Mouse (Mus musculus): ENCODE measurements around the gene Rab34. TPM values are rescaled to one million over a fixed set of nuclear protein-coding genes. Genes with fewer than 3 reads are reported as not detected.
"Not testable (repeated sequence)": the region's sequence is repeated elsewhere in the genome, so short reads cannot be mapped to it uniquely, and the experiment has no call there.

Gene Rab34
- polyA plus RNA-seq, 1 experiment from 2014 or later = 75.3 TPM

DNA sequence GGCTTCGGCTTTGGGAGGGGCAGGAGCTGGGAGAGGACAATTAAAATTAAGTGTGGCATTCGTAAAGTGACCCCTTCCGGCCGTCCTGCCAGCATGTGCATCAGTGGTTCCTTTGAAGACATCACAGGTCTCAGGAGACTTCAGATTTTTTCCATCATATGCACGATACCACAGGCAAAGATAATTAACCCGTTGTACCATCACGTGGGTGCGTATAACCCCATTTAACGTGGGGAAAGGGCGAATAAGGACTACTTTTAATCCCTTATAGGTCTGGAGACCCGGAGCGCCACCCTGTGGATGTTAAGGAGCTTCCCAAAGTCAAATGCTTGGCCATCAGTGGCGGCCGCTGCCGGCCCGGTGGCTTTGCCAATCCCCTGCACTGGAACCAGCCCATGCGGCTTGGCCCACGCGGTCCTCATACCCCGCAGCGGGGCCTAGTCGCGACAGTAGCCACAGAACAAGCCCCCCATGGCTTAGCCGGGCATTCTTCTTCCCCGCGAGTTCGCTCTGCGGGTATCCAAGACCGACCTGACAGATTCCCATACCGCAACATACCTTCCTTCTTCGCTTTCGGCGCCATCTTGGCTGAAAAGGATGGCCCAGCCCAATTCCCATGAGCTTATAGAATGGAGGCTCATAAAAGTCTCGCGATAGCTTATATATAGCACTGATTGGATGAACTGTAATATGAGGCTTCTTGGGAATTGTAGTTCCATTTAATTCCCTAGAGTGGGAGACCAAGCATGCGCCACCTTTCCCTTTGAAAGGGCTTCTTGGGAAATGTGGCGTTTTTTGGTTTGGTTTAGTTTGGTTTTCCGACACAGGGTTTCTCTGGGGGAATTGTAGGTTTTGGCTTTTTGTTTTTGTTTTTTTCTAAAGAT is 5.0 kb upstream of the Rab34 start, which contains the start of gene Rpl23a:
TSS of gene Rpl23a (minus strand) at position 624 of the 884 bp plus-strand sequence.
- Histone ChIP-seq H3K36me3 (ENCODE audit: control insufficient read depth, insufficient read depth, low read length) (peaks cover 7% of the 10 kb centered on the region; the same call in 1 of the 2 replicates), H3K9ac (ENCODE audit: low read length) (peak within 1 kb of the TSS; percentile 87), H3K4me1 (ENCODE audit: control insufficient read depth, insufficient read depth, low read length) (peaks cover 19% of the 10 kb centered on the region), H3K4me2 (ENCODE audit: low read depth) (peak within 1 kb of the TSS; percentile 61), H3K27ac (ENCODE audit: low read depth, low read length) (peak within 1 kb of the TSS; percentile 89), H3K9me3 (ENCODE audit: control insufficient read depth, low read length) (no peaks in the 10 kb centered on the region), H3K27me3 (ENCODE audit: control insufficient read depth, insufficient read depth, low read length) (no peaks in the 10 kb centered on the region), H3K4me3 (ENCODE audit: low read depth, low read length) (peak within 1 kb of the TSS; percentile 85)
- ATAC-seq (ENCODE audit: insufficient read depth, low FRiP score, low TSS enrichment) (peak; percentile 85), DNase-seq (ENCODE audit: low spot score) (peak; percentile 87)
- under 1% methylated on average over 38 of the region's 38 CpGs for WGBS

DNA sequence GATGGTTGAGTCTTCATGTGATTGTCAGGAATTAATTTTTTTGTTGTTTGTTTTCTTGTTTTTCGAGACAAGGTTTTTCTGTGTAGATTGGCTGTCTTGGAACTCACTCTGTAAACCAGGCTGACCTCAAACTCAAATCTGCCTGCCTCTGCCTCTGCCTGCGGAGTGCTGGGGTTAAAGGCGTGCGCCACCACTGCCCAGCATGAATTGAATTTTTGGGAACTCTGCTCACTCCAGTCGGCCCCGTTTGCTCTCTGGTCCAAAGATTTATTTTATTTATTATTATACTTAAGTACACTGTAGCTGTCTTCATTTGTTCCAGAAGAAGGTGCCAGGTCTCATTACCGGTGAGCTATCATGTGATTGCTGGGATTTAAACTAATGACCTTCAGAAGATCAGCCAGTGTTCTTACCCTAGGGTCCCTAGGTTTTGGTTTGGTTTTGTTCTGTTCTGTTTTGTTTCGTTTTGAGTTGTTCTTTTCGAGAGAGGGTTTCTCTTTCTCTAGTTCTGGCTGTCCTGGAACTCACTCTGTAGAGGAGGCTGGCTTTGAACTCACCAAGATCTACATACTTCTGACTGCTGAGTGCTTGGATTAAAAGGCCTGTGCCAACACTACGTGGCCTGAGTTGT is 4.2 kb upstream of the Rab34 start:
- H3K27me3 ChIP-seq (ENCODE audit: control insufficient read depth, insufficient read depth, low read length) = no peaks in the 10 kb centered on the region
- ATAC-seq (ENCODE audit: insufficient read depth, low FRiP score, low TSS enrichment) = 0 out of 2 replicates have a peak, but pooled peaks have one; percentile 8
- H3K9me3 ChIP-seq (ENCODE audit: control insufficient read depth, low read length) = no peaks in the 10 kb centered on the region
- H3K4me3 ChIP-seq (ENCODE audit: low read depth, low read length) = no peak overlapping the region
- H3K4me2 ChIP-seq (ENCODE audit: low read depth) = peak overlapping the region; percentile 61
- WGBS = 51% methylated on average over 10 of the region's 10 CpGs
- no peak overlapping the region for H3K9ac ChIP-seq (ENCODE audit: low read length)
- peaks cover 7% of the 10 kb centered on the region; the same call in 1 of the 2 replicates for H3K36me3 ChIP-seq (ENCODE audit: control insufficient read depth, insufficient read depth, low read length)
- peaks cover 15% of the 10 kb centered on the region for H3K4me1 ChIP-seq (ENCODE audit: control insufficient read depth, insufficient read depth, low read length)
- no peak for DNase-seq (ENCODE audit: low spot score)
- no peak overlapping the region for H3K27ac ChIP-seq (ENCODE audit: low read depth, low read length)

DNA sequence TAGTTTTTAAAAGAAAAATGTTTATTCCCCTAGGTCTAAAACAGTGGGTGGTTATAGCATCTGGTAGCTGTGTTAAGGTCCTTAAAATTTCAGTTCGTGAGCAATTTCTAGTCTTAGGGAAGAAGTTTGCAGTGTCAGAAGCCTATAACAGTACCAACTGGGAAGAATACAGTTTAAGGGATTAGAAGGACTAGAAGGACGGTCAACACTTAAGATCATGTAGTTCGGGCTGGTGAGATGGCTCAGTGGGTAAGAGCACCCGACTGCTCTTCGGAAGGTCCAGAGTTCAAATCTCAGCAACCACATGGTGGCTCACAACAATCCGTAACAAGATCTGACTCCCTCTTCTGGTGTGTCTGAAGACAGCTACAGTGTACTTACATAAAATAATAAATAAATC is 3.5 kb upstream of the Rab34 start:
- not testable (repeated sequence) for H3K9ac ChIP-seq (ENCODE audit: low read length); H3K4me2 ChIP-seq (ENCODE audit: low read depth); H3K27me3 ChIP-seq (ENCODE audit: control insufficient read depth, insufficient read depth, low read length); H3K9me3 ChIP-seq (ENCODE audit: control insufficient read depth, low read length); H3K4me3 ChIP-seq (ENCODE audit: low read depth, low read length); H3K36me3 ChIP-seq (ENCODE audit: control insufficient read depth, insufficient read depth, low read length); DNase-seq (ENCODE audit: low spot score); H3K27ac ChIP-seq (ENCODE audit: low read depth, low read length); ATAC-seq (ENCODE audit: insufficient read depth, low FRiP score, low TSS enrichment)
- peaks cover 12% of the 10 kb centered on the region for H3K4me1 ChIP-seq (ENCODE audit: control insufficient read depth, insufficient read depth, low read length)
- WGBS = 92% methylated on average over 6 of the region's 6 CpGs

- H3K4me3 ChIP-seq (ENCODE audit: low read depth, low read length) = peak overlapping the region; percentile 65
- H3K27me3 ChIP-seq (ENCODE audit: control insufficient read depth, insufficient read depth, low read length) = no peaks in the 10 kb centered on the region
- H3K4me1 ChIP-seq (ENCODE audit: control insufficient read depth, insufficient read depth, low read length) = peaks cover 7% of the 10 kb centered on the region; the same call in 1 of the 2 replicates
- no peaks in the 10 kb centered on the region for H3K9me3 ChIP-seq (ENCODE audit: control insufficient read depth, low read length)
- H3K9ac ChIP-seq (ENCODE audit: low read length) = peak overlapping the region; percentile 83
- ATAC-seq (ENCODE audit: insufficient read depth, low FRiP score, low TSS enrichment) = peak; percentile 90
- peak overlapping the region; percentile 92 for H3K27ac ChIP-seq (ENCODE audit: low read depth, low read length)
- DNase-seq (ENCODE audit: low spot score) = peak; percentile 94
- WGBS = under 1% methylated on average over 42 of the region's 42 CpGs
- H3K4me2 ChIP-seq (ENCODE audit: low read depth) = peak overlapping the region; percentile 52
- H3K36me3 ChIP-seq (ENCODE audit: control insufficient read depth, insufficient read depth, low read length) = peaks cover 8% of the 10 kb centered on the region
These were observed 1.2 kb downstream of the Rab34 start for GRCm38 (mm10) chr11:78189234-78190040.

- Histone ChIP-seq H3K4me2 (ENCODE audit: low read depth) (peak overlapping the region; percentile 52), H3K9me3 (ENCODE audit: control insufficient read depth, low read length) (no peaks in the 10 kb centered on the region), H3K36me3 (ENCODE audit: control insufficient read depth, insufficient read depth, low read length) (peaks cover 8% of the 10 kb centered on the region), H3K9ac (ENCODE audit: low read length) (0 out of 2 replicates have a peak overlapping the region, but pooled peaks have one; percentile 19), H3K4me1 (ENCODE audit: control insufficient read depth, insufficient read depth, low read length) (peaks cover 7% of the 10 kb centered on the region; the same call in 1 of the 2 replicates), H3K4me3 (ENCODE audit: low read depth, low read length) (peak overlapping the region; percentile 65; the same call in 1 of the 2 replicates), H3K27ac (ENCODE audit: low read depth, low read length) (peak overlapping the region; percentile 92), H3K27me3 (ENCODE audit: control insufficient read depth, insufficient read depth, low read length) (no peaks in the 10 kb centered on the region)
- DNase-seq (ENCODE audit: low spot score) = no peak
- ATAC-seq (ENCODE audit: insufficient read depth, low FRiP score, low TSS enrichment) = no peak
- WGBS = 68% methylated on average over 6 of the region's 6 CpGs
These were observed 1.8 kb downstream of the Rab34 start for GRCm38 (mm10) chr11:78190041-78190440.

- Histone ChIP-seq H3K4me2 (ENCODE audit: low read depth) (peak within 1 kb of the TSS; percentile 46; the same call in 1 of the 2 replicates), H3K4me1 (ENCODE audit: control insufficient read depth, insufficient read depth, low read length) (peaks cover 7% of the 10 kb centered on the region; the same call in 1 of the 2 replicates), H3K36me3 (ENCODE audit: control insufficient read depth, insufficient read depth, low read length) (peaks cover 8% of the 10 kb centered on the region), H3K9me3 (ENCODE audit: control insufficient read depth, low read length) (no peaks in the 10 kb centered on the region), H3K4me3 (ENCODE audit: low read depth, low read length) (peak within 1 kb of the TSS; percentile 30), H3K9ac (ENCODE audit: low read length) (no peak within 1 kb of the TSS), H3K27me3 (ENCODE audit: control insufficient read depth, insufficient read depth, low read length) (no peaks in the 10 kb centered on the region), H3K27ac (ENCODE audit: low read depth, low read length) (no peak within 1 kb of the TSS)
- ATAC-seq (ENCODE audit: insufficient read depth, low FRiP score, low TSS enrichment) (no peak), DNase-seq (ENCODE audit: low spot score) (no peak)
- 91% methylated on average over 1 of the region's 1 CpGs for WGBS
These were observed 4.9 kb downstream of the Rab34 start, which contains the start of gene Proca1 for GRCm38 (mm10) chr11:78193113-78193512. Gene Proca1, plus strand, starts transcription at chr11:78193392.

DNA sequence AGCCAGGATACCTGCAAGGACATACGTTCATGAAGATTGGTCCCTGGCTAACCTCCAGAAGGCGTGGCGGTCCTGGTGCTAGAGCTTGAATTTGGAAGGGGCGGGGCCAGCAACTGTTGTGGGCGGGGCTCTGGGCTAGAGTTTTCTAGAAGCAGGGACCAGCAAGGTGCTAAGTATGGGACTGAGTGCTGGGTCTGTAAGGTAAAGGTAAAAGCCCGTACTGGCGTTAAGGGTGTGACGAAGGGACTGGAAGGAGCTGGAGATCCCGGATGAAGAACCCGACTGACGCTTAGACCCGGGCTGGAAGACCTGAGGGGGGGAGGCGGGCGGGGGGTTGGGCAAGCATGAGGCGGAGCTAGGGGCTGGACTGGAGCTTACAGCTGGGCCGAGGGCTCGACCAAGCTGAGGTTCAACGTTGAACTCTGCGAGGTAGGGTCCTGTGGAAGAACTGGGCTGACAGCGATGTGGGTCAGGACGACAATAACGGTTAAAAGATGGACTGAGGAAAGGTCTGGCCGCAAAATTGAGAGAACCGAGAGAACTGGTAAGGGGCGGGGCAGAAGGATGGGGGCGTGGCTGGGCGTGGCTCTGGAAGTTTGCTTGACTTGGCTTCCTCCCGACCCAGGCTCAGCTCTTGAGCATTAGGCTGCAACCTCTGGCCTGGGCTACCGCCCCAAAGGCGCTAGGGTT is 6.3 kb downstream of the Rab34 start:
- no peaks in the 10 kb centered on the region for H3K27me3 ChIP-seq (ENCODE audit: control insufficient read depth, insufficient read depth, low read length)
- peak; percentile 74 for DNase-seq (ENCODE audit: low spot score)
- no peaks in the 10 kb centered on the region for H3K9me3 ChIP-seq (ENCODE audit: control insufficient read depth, low read length)
- peak overlapping the region; percentile 46 for H3K4me2 ChIP-seq (ENCODE audit: low read depth)
- no peak overlapping the region for H3K27ac ChIP-seq (ENCODE audit: low read depth, low read length)
- WGBS = 2% methylated on average over 30 of the region's 30 CpGs
- no peak for ATAC-seq (ENCODE audit: insufficient read depth, low FRiP score, low TSS enrichment)
- H3K4me1 ChIP-seq (ENCODE audit: control insufficient read depth, insufficient read depth, low read length) = peaks cover 7% of the 10 kb centered on the region; the same call in 1 of the 2 replicates
- H3K4me3 ChIP-seq (ENCODE audit: low read depth, low read length) = peak overlapping the region; percentile 30
- no peak overlapping the region for H3K9ac ChIP-seq (ENCODE audit: low read length)
- peaks cover 8% of the 10 kb centered on the region for H3K36me3 ChIP-seq (ENCODE audit: control insufficient read depth, insufficient read depth, low read length)

All from neural tube, embryonic 11.5 days (tissue).